Mouse (Mus musculus): ENCODE measurements around the gene Bcl7c. TPM values are rescaled to one million over a fixed set of nuclear protein-coding genes. Genes with fewer than 3 reads are reported as not detected.

Gene Bcl7c
- total and polyA plus RNA-seq, 3 experiments = 28.0 to 71.3 (median 60.5) TPM

GRCm38 (mm10) chr7:127680541-127680940 lies 28.2 kb downstream of the Bcl7c start:
- TF ChIP-seq MYC (IDR thresholded peaks at IDR 0.05; ENCODE audit: low read depth, low read length) (no peak), MXI1 (IDR thresholded peaks at IDR 0.05; ENCODE audit: low read depth, low read length) (no peak), POLR2A (IDR thresholded peaks at IDR 0.05; ENCODE audit: low read depth, low read length) (no peak), ZC3H11A (IDR thresholded peaks at IDR 0.05; ENCODE audit: low read depth, low read length) (no peak), ZKSCAN1 (IDR thresholded peaks at IDR 0.05; ENCODE audit: borderline replicate concordance, low read depth, low read length) (no peak)
- no peak overlapping the region for H3K4me3 ChIP-seq (replicated peaks in 1 of 3; ENCODE audit: low read depth in 2 of 3, low read length in 2 of 3, poor library complexity in 1 of 3)
- in situ Hi-C loops (cut with MboI; ENCODE audit: low pct_ligation_motif_present, low pct_unique_long_range_greater_than_20kb, low sequenced_read_pairs) (loop anchor here (5.0 kb wide), 1 partner anchor 77 kb away; no protein-coding TSS in a partner anchor), dilution Hi-C loops (cut with MboI; ENCODE audit: extremely low pct_ligation_motif_present, extremely low pct_unique_long_range_greater_than_20kb, low sequenced_read_pairs) (no loop called here)
- H3K9ac ChIP-seq (ENCODE audit: insufficient read depth, low read depth) = no peak overlapping the region
- no peaks in the 10 kb centered on the region for H3K79me2 ChIP-seq (replicated peaks; ENCODE audit: control insufficient read depth, extremely low read depth, insufficient read depth, poor library complexity, severe bottlenecking)
- no peaks in the 10 kb centered on the region for H3K27me3 ChIP-seq (replicated peaks)
- DNase-seq (ENCODE audit: extremely low read depth) = no peak
- H3K27ac ChIP-seq (ENCODE audit: insufficient read depth, low read depth) = no peak overlapping the region
- H3K36me3 ChIP-seq (replicated peaks in 1 of 2; ENCODE audit: control insufficient read depth in 1 of 2, insufficient read depth in 1 of 2, low read length in 1 of 2) = peaks cover 0 to 12% of the 10 kb centered on the region in 2 experiments
- peaks cover 0 to 9% of the 10 kb centered on the region in 2 experiments; a peak in 2 of 4 replicates for H3K4me1 ChIP-seq (ENCODE audit: control insufficient read depth in 1 of 2, insufficient read depth in 2 of 2)
- no peaks in the 10 kb centered on the region for H3K9me3 ChIP-seq (replicated peaks; ENCODE audit: low read length)
- no peak overlapping the region for H3K4me2 ChIP-seq (ENCODE audit: insufficient read depth, low read depth, poor library complexity, severe bottlenecking)

DNA sequence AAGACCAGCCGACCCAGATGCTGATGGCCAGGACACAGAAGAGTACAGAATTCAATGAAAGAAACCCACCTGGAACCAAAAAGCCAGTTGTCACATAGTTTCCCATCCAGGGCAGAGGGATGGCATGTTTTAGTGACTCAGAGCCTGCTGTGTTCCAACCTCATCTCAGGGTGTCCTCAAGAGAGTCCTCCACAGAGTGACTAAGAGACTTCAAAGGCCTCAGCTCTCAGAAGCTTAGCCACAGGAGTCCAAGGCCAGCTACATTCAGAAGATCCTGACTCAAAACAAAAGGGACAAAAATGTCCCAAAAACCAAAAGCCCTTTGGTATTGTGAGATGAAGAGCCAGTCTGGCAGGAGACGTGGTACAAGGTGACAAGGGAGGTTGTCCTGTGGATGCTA lies 29.9 kb downstream of the Bcl7c start:
- H3K27me3 ChIP-seq (replicated peaks) = no peaks in the 10 kb centered on the region
- no peak for DNase-seq (ENCODE audit: extremely low read depth)
- peaks cover 0 to 8% of the 10 kb centered on the region in 2 experiments for H3K36me3 ChIP-seq (replicated peaks in 1 of 2; ENCODE audit: control insufficient read depth in 1 of 2, insufficient read depth in 1 of 2, low read length in 1 of 2)
- H3K4me2 ChIP-seq (ENCODE audit: insufficient read depth, low read depth, poor library complexity, severe bottlenecking) = no peak overlapping the region
- H3K9me3 ChIP-seq (replicated peaks; ENCODE audit: low read length) = no peaks in the 10 kb centered on the region
- TF ChIP-seq EP300 (IDR thresholded peaks at IDR 0.05; ENCODE audit: low read length) = no peak
- no peak for TF ChIP-seq CHD1 (IDR thresholded peaks at IDR 0.05; ENCODE audit: low read depth, low read length)
- no peak for TF ChIP-seq BHLHE40 (IDR thresholded peaks at IDR 0.05; ENCODE audit: low read depth, low read length)
- no peak for TF ChIP-seq E2F4 (IDR thresholded peaks at IDR 0.05; ENCODE audit: insufficient replicate concordance, low read depth, low read length)
- no peak for TF ChIP-seq SIN3A (IDR thresholded peaks at IDR 0.05; ENCODE audit: low read length)
- TF ChIP-seq MEF2A (IDR thresholded peaks at IDR 0.05; ENCODE audit: borderline replicate concordance, low read depth, low read length) = no peak
- no peak for TF ChIP-seq PAX5 (IDR thresholded peaks at IDR 0.05; ENCODE audit: low read length)
- no peak for TF ChIP-seq MAX (IDR thresholded peaks at IDR 0.05; ENCODE audit: low read length)
- no peak for TF ChIP-seq POLR2AphosphoS2 (IDR thresholded peaks at IDR 0.05; ENCODE audit: low read depth, low read length)
- TF ChIP-seq NELFE (IDR thresholded peaks at IDR 0.05; ENCODE audit: low read depth, low read length) = no peak
- no peak for TF ChIP-seq MXI1 (IDR thresholded peaks at IDR 0.05; ENCODE audit: low read depth, low read length)
- TF ChIP-seq MAZ (IDR thresholded peaks at IDR 0.05; ENCODE audit: low read depth, low read length) = no peak
- TF ChIP-seq RAD21 (IDR thresholded peaks at IDR 0.05; ENCODE audit: low read depth, low read length) = no peak
- no peak for TF ChIP-seq ZMIZ1 (IDR thresholded peaks at IDR 0.05; ENCODE audit: low read depth, low read length)
- TF ChIP-seq TCF12 (IDR thresholded peaks at IDR 0.05; ENCODE audit: low read depth, low read length) = no peak
- dilution Hi-C loops (cut with MboI; ENCODE audit: extremely low pct_ligation_motif_present, extremely low pct_unique_long_range_greater_than_20kb, low sequenced_read_pairs) (no loop called here), in situ Hi-C loops (cut with MboI; ENCODE audit: low pct_ligation_motif_present, low pct_unique_long_range_greater_than_20kb, low sequenced_read_pairs) (loop anchor here (10.0 kb wide), 1 partner anchor 574 kb away; no protein-coding TSS in a partner anchor)
- no peak overlapping the region for H3K27ac ChIP-seq (ENCODE audit: insufficient read depth, low read depth)
- peaks cover 0 to 9% of the 10 kb centered on the region in 2 experiments; a peak in 2 of 4 replicates for H3K4me1 ChIP-seq (ENCODE audit: control insufficient read depth in 1 of 2, insufficient read depth in 2 of 2)
- no peak overlapping the region for H3K9ac ChIP-seq (ENCODE audit: insufficient read depth, low read depth)
- H3K79me2 ChIP-seq (replicated peaks; ENCODE audit: control insufficient read depth, extremely low read depth, insufficient read depth, poor library complexity, severe bottlenecking) = no peaks in the 10 kb centered on the region
- H3K4me3 ChIP-seq (replicated peaks in 1 of 3; ENCODE audit: low read depth in 2 of 3, low read length in 2 of 3, poor library complexity in 1 of 3) = no peak overlapping the region
